Mouse (Mus musculus): ENCODE results near the gene Hist1h2ba. TPM values are rescaled to one million over a fixed set of nuclear protein-coding genes. Genes with fewer than 3 reads are reported as not detected.

The Hist1h2ba gene
- total RNA-seq (2023): not detected

GRCm38 (mm10) chr13:23933421-23934210 is at the start of gene Hist1h2ba:
Gene Hist1h2ba (minus strand): TSS chr13:23934156.

GRCm38 (mm10) chr13:23934211-23934520 is 210 bp upstream of the Hist1h2ba start, which contains the start of gene Hist1h2aa:
Gene Hist1h2aa (plus strand): TSS chr13:23934462.

GRCm38 (mm10) chr13:23914376-23915167 is 19.4 kb downstream of the Hist1h2ba start, which contains the start of gene Slc17a4:
Gene Slc17a4 (minus strand): TSS chr13:23915009.

Other genes starting within 250 kb of the Hist1h2ba start
- gene Hist1h2bc, start 250.0 kb downstream of the Hist1h2ba start, total RNA-seq (2023): 10 to 100 TPM in 1 of 2 experiments, 1 to 10 TPM in 1; 8.2 to 15.2 TPM
- not detected for gene Hist1h1t, start 238.3 kb downstream of the Hist1h2ba start, total RNA-seq (2023)
- gene Hist1h4c, start 235.7 kb downstream of the Hist1h2ba start, total RNA-seq (2023): 100 to 1,000 TPM; 113 to 135 TPM
- 1 to 10 TPM; 1.4 to 2.5 TPM for gene Hfe, start 223.3 kb downstream of the Hist1h2ba start, total RNA-seq (2023)
- 100 to 1,000 TPM; 569 to 655 TPM for gene Hist1h1c, start 195.3 kb downstream of the Hist1h2ba start, total RNA-seq (2023)
- gene Hist1h3c, start 188.6 kb downstream of the Hist1h2ba start, total RNA-seq (2023): 10 to 100 TPM in 1 of 2 experiments, 1 to 10 TPM in 1; 9.0 to 44.3 TPM
- gene Hist1h2bb, start 187.4 kb downstream of the Hist1h2ba start, total RNA-seq (2023): 10 to 100 TPM; 34.2 to 89.5 TPM
- 100 to 1,000 TPM in 1 of 2 experiments, 10 to 100 TPM in 1; 38.6 to 105 TPM for gene Hist1h2ab, start 183.0 kb downstream of the Hist1h2ba start, total RNA-seq (2023)
- gene Hist1h3b, start 181.9 kb downstream of the Hist1h2ba start, total RNA-seq (2023): 100 to 1,000 TPM in 1 of 2 experiments, 10 to 100 TPM in 1; 28.4 to 127 TPM
- gene Hist1h4b, start 177.1 kb downstream of the Hist1h2ba start, total RNA-seq (2023): 100 to 1,000 TPM in 1 of 2 experiments, 10 to 100 TPM in 1; 24.4 to 105 TPM
- gene Hist1h4a, start 172.9 kb downstream of the Hist1h2ba start, total RNA-seq (2023): 100 to 1,000 TPM in 1 of 2 experiments, 10 to 100 TPM in 1; 85.2 to 131 TPM
- 100 to 1,000 TPM; 140 to 197 TPM for gene Hist1h3a, start 171.8 kb downstream of the Hist1h2ba start, total RNA-seq (2023)
- 10 to 100 TPM; 23.6 to 46.7 TPM for gene Hist1h1a, start 170.5 kb downstream of the Hist1h2ba start, total RNA-seq (2023)
- gene Trim38, start 164.2 kb downstream of the Hist1h2ba start, total RNA-seq (2023): not detected
- gene Slc17a2, start 127.2 kb downstream of the Hist1h2ba start, total RNA-seq (2023): not detected
- not detected for gene Slc17a3, start 94.7 kb downstream of the Hist1h2ba start, total RNA-seq (2023)
- gene Slc17a1, start 66.4 kb downstream of the Hist1h2ba start, total RNA-seq (2023): not detected
- not detected for gene Slc17a4, start 19.1 kb downstream of the Hist1h2ba start, total RNA-seq (2023)
- gene Hist1h2aa, start 306 bp upstream of the Hist1h2ba start, total RNA-seq (2023): not detected
- not detected for gene Scgn, start 57.1 kb upstream of the Hist1h2ba start, total RNA-seq (2023)

Measured in T-cell, adult 66 days (primary cell).